Mouse (Mus musculus) kidney, embryonic 14.5 days (tissue): ENCODE results near the gene 5830473C10Rik. TPM values are rescaled to one million over a fixed set of nuclear protein-coding genes. Genes with fewer than 3 reads are reported as not detected.
A peak's percentile ranks its signal among the peaks of the same experiment; 100 is the strongest.

Experiments
- ATAC-seq: fragments of 200-750 bp; cut with Nextera tagmentation; 2 replicates; pipeline ENCODE4 v1.8.0; 2017; ENCODE audit warnings: moderate number of reproducible peaks, mild to moderate bottlenecking, moderate TSS enrichment, moderate library complexity; ENCODE audit not compliant: low FRiP score, low TSS enrichment
- H3K27ac ChIP-seq: fragments of 300-500 bp; sonication (generic); 2 replicates; pipeline ENCODE4 v1.5.1; 2014; ENCODE audit warnings: low read depth, mild to moderate bottlenecking, low read length, moderate library complexity, mixed read lengths
- H3K27me3 ChIP-seq: fragments of 300-500 bp; sonication (generic); 2 replicates; pipeline ENCODE4 v1.6.1; 2014; ENCODE audit warnings: mild to moderate bottlenecking, low read length; ENCODE audit not compliant: control insufficient read depth, insufficient read depth
- H3K36me3 ChIP-seq: fragments of 300-500 bp; sonication (generic); 2 replicates; pipeline ENCODE4 v1.6.1; 2014; ENCODE audit warnings: low read length, mixed read lengths; ENCODE audit not compliant: control insufficient read depth, insufficient read depth
- H3K4me1 ChIP-seq: fragments of 300-500 bp; sonication (generic); 2 replicates; pipeline ENCODE4 v1.6.1; 2014; ENCODE audit warnings: low read length, mixed read lengths; ENCODE audit not compliant: control insufficient read depth, insufficient read depth
- H3K4me2 ChIP-seq: fragments of 300-500 bp; sonication (generic); replicated peaks from 2 replicates; pipeline ENCODE4 v1.6.1; 2014; ENCODE audit warnings: low read depth, mild to moderate bottlenecking, low read length
- H3K4me3 ChIP-seq: fragments of 300-500 bp; sonication (generic); 2 replicates; pipeline ENCODE4 v1.5.1; 2014; ENCODE audit warnings: mild to moderate bottlenecking, low read length
- H3K9ac ChIP-seq: fragments of 300-500 bp; sonication (generic); 2 replicates; pipeline ENCODE4 v1.6.1; 2014; ENCODE audit warnings: low read depth, mild to moderate bottlenecking, low read length, moderate library complexity
- H3K9me3 ChIP-seq: fragments of 300-500 bp; sonication (generic); 2 replicates; pipeline ENCODE4 v1.6.1; 2016; ENCODE audit warnings: low read length; ENCODE audit not compliant: control insufficient read depth
- WGBS: fragments of 180-500 bp; shearing (Covaris S2); extraction: QIAGEN DNeasy Blood & Tissue Kit; methylation state at CpG from one replicate; pipeline ENCODE4 v1.1.7; 2014; 5-methylcytosine and 5-hydroxymethylcytosine counted together
- polyA plus RNA-seq: library from polyadenylated mRNA; unstranded; fragments of >200 nt; fragmentation: Nextera tagmentation; extraction: Ambion mirVana; gene quantifications from 2 replicates; pipeline ENCODE4 v1.2.1, GENCODE M21; 2014

Gene 5830473C10Rik
- polyA plus RNA-seq, 1 experiment from 2014 or later: 0.09 TPM

GRCm38 (mm10) chr5:90628011-90628410, 67.1 kb downstream of the 5830473C10Rik start:
- H3K9ac ChIP-seq: no peak overlapping the region
- 87% methylated on average over 3 of the region's 3 CpGs for WGBS
- H3K4me3 ChIP-seq: no peak overlapping the region
- no peak overlapping the region for H3K4me2 ChIP-seq
- ATAC-seq: no peak
- H3K27ac ChIP-seq: no peak overlapping the region
- H3K27me3 ChIP-seq: no peaks in the 10 kb centered on the region
- H3K9me3 ChIP-seq: no peaks in the 10 kb centered on the region
- no peaks in the 10 kb centered on the region for H3K4me1 ChIP-seq
- no peaks in the 10 kb centered on the region for H3K36me3 ChIP-seq

DNA sequence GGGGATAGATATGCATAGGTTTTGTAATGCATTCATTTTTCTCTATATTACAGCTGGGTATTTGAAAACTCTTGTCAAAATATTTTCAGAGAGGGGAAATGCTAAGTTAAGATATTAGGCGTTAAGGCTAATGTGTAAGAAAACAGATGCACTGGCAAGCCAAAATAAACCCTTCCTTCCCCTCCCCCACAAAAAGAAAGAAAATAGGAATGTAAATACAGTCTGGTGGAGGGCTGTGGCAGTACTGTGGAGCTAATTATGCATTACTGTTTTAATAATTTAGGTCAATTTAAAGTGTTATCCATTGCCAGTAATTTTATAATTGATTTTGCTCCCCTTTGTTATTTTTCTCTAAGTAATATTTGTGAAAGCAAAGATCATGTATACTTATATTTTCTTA, 67.6 kb downstream of the 5830473C10Rik start:
- Histone ChIP-seq H3K4me2 (no peak overlapping the region), H3K36me3 (no peaks in the 10 kb centered on the region), H3K4me3 (no peak overlapping the region), H3K27ac (no peak overlapping the region), H3K27me3 (no peaks in the 10 kb centered on the region), H3K9me3 (no peaks in the 10 kb centered on the region), H3K4me1 (no peaks in the 10 kb centered on the region), H3K9ac (no peak overlapping the region)
- 59% methylated on average over 1 of the region's 1 CpGs for WGBS
- ATAC-seq: no peak

- no peaks in the 10 kb centered on the region for H3K9me3 ChIP-seq
- no peak overlapping the region for H3K4me2 ChIP-seq
- no peak overlapping the region for H3K27ac ChIP-seq
- no peaks in the 10 kb centered on the region for H3K36me3 ChIP-seq
- H3K9ac ChIP-seq: no peak overlapping the region
- H3K27me3 ChIP-seq: no peaks in the 10 kb centered on the region
- no peak for ATAC-seq
- H3K4me3 ChIP-seq: no peak overlapping the region
- WGBS: 63% methylated on average over 7 of the region's 7 CpGs
- H3K4me1 ChIP-seq: no peaks in the 10 kb centered on the region
Observed at GRCm38 (mm10) chr5:90634885-90635284, 74.0 kb downstream of the 5830473C10Rik start.

- Histone ChIP-seq H3K4me3 (peak within 1 kb of the TSS; percentile 46), H3K27me3 (no peaks in the 10 kb centered on the region), H3K9ac (peak within 1 kb of the TSS; percentile 40), H3K4me2 (peak within 1 kb of the TSS; percentile 75), H3K27ac (peak within 1 kb of the TSS; percentile 30; the same call in 1 of the 2 replicates), H3K36me3 (no peaks in the 10 kb centered on the region), H3K9me3 (no peaks in the 10 kb centered on the region), H3K4me1 (0 out of 2 replicates have a peak, but pooled peaks cover 5% of the 10 kb centered on the region)
- 7% methylated on average over 26 of the region's 26 CpGs for WGBS
- ATAC-seq: peak; percentile 97
Observed at GRCm38 (mm10) chr5:90640286-90641217, 79.6 kb downstream of the 5830473C10Rik start, which contains the start of gene Rassf6. Rassf6 (minus strand) TSS chr5:90640657.

- Histone ChIP-seq H3K4me2 (no peak overlapping the region), H3K9me3 (no peaks in the 10 kb centered on the region), H3K27ac (no peak overlapping the region; the same call in 1 of the 2 replicates), H3K27me3 (no peaks in the 10 kb centered on the region), H3K36me3 (no peaks in the 10 kb centered on the region), H3K9ac (no peak overlapping the region), H3K4me3 (no peak overlapping the region), H3K4me1 (0 out of 2 replicates have a peak, but pooled peaks cover 5% of the 10 kb centered on the region)
- WGBS: 76% methylated on average over 10 of the region's 10 CpGs
- no peak for ATAC-seq
Observed at GRCm38 (mm10) chr5:90641218-90641610, 80.3 kb downstream of the 5830473C10Rik start.

- Histone ChIP-seq H3K4me3 (no peak overlapping the region), H3K9me3 (no peaks in the 10 kb centered on the region), H3K36me3 (no peaks in the 10 kb centered on the region), H3K9ac (no peak overlapping the region), H3K27ac (no peak overlapping the region), H3K4me1 (0 out of 2 replicates have a peak, but pooled peaks cover 3% of the 10 kb centered on the region), H3K4me2 (no peak overlapping the region), H3K27me3 (no peaks in the 10 kb centered on the region)
- ATAC-seq: no peak
- 81% methylated on average over 3 of the region's 3 CpGs for WGBS
Observed at GRCm38 (mm10) chr5:90645579-90645978, 84.7 kb downstream of the 5830473C10Rik start.

- H3K36me3 ChIP-seq: no peaks in the 10 kb centered on the region
- no peak overlapping the region for H3K4me3 ChIP-seq
- 0 out of 2 replicates have a peak, but pooled peaks cover 3% of the 10 kb centered on the region for H3K4me1 ChIP-seq
- H3K27ac ChIP-seq: no peak overlapping the region
- H3K27me3 ChIP-seq: no peaks in the 10 kb centered on the region
- H3K9me3 ChIP-seq: no peaks in the 10 kb centered on the region
- no peak overlapping the region for H3K9ac ChIP-seq
- H3K4me2 ChIP-seq: no peak overlapping the region
- ATAC-seq: no peak
- WGBS: 88% methylated on average over 5 of the region's 5 CpGs
Observed at GRCm38 (mm10) chr5:90646398-90646797, 85.5 kb downstream of the 5830473C10Rik start.
